Mouse (Mus musculus) adipocyte (in vitro differentiated cells): ENCODE results near the gene Tmem94.
A peak's percentile ranks its signal among the peaks of the same experiment; 100 is the strongest.

Source experiments
- DNase-seq: peaks from one replicate; pipeline ENCODE4 v3.0.0-alpha.2; 2016; ENCODE audit warnings: low spot score

The Tmem94 gene

DNA sequence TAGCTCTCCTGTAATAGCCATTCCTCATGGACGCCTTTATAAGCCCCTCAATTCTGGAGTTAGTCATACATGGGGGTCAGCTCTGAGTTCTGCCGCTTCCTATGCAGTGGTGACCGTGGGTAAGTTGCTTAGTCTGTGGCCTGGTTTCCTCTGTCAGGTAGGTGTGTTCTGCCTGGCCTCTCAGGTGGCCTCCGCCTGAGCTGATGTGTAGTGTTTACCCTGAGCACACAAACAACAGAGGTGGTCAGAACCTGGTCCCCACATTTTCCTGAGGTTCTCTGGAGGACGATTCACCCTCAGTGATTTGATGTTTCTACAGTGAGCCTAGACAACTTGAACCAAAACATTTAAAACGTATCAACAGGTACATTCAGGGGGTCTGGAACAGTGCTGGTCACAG lies 66.8 kb downstream of the Tmem94 start:
- no peak for DNase-seq

DNA sequence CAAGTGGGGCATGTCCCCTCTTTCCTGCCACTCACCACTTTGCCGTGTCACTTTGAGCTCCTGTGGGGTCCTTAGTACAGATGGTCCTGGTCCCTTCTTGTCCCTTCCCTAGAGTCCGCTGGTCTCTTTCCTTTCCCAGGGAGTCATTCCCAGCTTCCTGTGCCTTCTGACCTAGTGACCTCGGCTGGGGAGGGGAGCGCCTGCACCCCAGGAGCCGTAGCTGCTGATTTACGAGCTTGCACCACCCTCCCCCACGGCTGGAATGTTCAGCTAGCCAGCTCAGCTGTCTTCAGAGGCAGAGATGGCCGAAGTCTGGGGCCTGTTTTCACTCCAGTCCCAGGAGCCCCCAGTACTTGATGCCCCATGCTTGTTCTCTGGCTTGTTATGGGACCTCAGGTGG lies 67.3 kb downstream of the Tmem94 start:
- DNase-seq, result no peak

GRCm38 (mm10) chr11:115833021-115833513 lies 67.8 kb downstream of the Tmem94 start:
- DNase-seq, result no peak

- no peak for DNase-seq
Observed at GRCm38 (mm10) chr11:115834033-115834432, 68.8 kb downstream of the Tmem94 start.

DNA sequence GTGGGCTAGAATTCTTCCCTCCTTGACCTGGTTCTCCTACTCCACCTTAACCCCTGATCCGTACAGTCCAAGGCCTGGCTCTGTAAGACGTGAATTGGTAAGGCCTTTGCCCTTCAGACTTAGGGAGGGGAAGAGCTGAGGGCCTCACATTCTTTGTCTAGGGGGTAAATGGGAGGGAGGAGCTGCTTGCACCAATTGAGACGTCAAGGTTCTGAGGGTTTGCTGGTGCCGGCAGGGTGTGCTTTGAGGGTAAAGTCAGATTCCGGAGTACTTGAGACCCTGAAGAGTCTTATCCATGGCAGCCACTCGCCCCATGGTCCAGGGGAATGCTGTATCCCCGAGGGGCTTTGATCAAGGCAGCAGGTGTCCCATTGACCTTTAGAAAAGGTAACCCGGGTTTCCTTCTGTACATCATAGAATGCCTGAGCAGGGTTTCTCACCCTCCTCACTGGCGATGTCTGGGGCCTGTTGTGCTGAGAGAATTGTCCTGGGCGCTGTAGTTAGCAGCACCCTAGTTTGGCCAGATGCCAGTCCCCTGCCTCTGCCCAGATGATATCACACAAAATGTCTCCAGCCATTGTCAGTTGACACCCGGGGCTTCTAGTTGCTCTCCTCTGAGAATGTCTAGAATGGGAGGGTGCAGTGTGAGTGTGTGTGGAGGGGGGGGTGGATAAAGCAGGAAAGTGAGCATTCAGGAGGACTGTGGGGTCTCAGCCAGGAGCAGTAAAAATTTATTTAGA lies 71.6 kb downstream of the Tmem94 start:
- DNase-seq, result no peak

GRCm38 (mm10) chr11:115837606-115838345 lies 72.5 kb downstream of the Tmem94 start:
- no peak for DNase-seq

DNA sequence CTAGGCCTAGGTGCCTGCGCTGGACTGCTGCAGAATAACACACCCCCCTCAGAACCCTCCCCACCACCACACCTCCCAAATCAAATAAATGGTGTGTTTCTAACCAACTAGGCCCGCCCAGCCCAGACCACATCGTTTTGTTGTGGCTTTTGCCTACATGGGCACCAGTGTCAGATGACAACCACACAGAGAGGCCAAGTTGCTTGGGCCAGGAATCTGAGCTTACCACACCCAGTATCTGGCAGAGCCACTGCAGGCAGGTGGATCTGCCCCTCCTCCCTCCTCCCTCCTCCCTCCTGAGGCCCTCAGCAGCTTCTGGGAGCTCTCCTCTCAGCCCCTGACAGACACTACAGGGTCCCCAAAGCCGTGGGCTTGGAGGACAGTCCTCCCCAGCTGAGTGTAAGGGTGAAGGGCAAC lies 73.7 kb downstream of the Tmem94 start:
- DNase-seq, result no peak

DNA sequence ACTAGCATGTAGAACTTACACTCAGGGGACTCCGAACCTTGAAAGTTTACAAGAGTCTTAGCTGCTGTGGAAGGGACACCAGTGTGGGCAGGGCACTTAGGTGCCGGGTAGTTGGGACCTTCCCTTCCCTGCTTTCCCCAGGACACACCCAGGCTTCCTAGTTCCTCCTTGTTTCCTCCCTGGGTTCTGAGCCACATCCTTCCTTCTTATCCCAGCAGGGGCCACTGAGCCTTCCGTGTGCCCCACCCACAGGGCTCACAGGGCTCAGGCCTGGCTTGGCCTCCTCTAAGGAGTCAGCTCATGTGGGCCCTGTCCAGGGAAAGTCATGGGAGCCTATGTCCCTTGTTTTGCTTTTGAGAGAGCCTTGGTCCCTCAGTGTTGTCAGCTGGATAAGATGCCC lies 74.5 kb downstream of the Tmem94 start:
- DNase-seq, result no peak

GRCm38 (mm10) chr11:115841044-115841443 lies 75.8 kb downstream of the Tmem94 start:
- DNase-seq, result no peak

- peak; percentile 28 for DNase-seq
Observed at GRCm38 (mm10) chr11:115841961-115842550, 76.8 kb downstream of the Tmem94 start.

GRCm38 (mm10) chr11:115843141-115843890 lies 78.1 kb downstream of the Tmem94 start:
- DNase-seq, result no peak

- no peak for DNase-seq
Observed at GRCm38 (mm10) chr11:115843891-115844239, 78.6 kb downstream of the Tmem94 start.

- no peak for DNase-seq
Observed at GRCm38 (mm10) chr11:115844240-115844639, 79.0 kb downstream of the Tmem94 start.

- DNase-seq, result no peak
Observed at GRCm38 (mm10) chr11:115845819-115846218, 80.6 kb downstream of the Tmem94 start.
